Mouse (Mus musculus) retina, postnatal 7 days (tissue): ENCODE measurements around the gene Gm27029.
"Not testable (repeated sequence)": the region's sequence is repeated elsewhere in the genome, so short reads cannot be mapped to it uniquely, and the experiment has no call there.

Source experiments
- DNase-seq: peaks from one replicate; pipeline ENCODE4 v3.0.0-alpha.2; 2012; ENCODE audit warnings: low read depth, low spot score

Gene Gm27029

GRCm38 (mm10) chr11:101420148-101420547 is 4.4 kb downstream of the Gm27029 start:
- no peak for DNase-seq

- DNase-seq = no peak
Measured at GRCm38 (mm10) chr11:101419610-101420009, 5.0 kb downstream of the Gm27029 start.

- DNase-seq = no peak
Measured at GRCm38 (mm10) chr11:101418991-101419390, 5.6 kb downstream of the Gm27029 start.

GRCm38 (mm10) chr11:101417101-101417855 is 7.3 kb downstream of the Gm27029 start, which contains the start of gene Aarsd1:
TSS of gene Aarsd1 (minus strand) at chr11:101417615.
- DNase-seq = peak; percentile 74

GRCm38 (mm10) chr11:101416433-101417100 is 8.0 kb downstream of the Gm27029 start:
- no peak for DNase-seq

GRCm38 (mm10) chr11:101415306-101415705 is 9.3 kb downstream of the Gm27029 start:
- no peak for DNase-seq

GRCm38 (mm10) chr11:101395110-101395509 is 29.5 kb downstream of the Gm27029 start:
- peak; percentile 54 for DNase-seq

- DNase-seq = no peak
Measured at GRCm38 (mm10) chr11:101381817-101382216, 42.8 kb downstream of the Gm27029 start.

GRCm38 (mm10) chr11:101378926-101379325 is 45.7 kb downstream of the Gm27029 start:
- DNase-seq = no peak

GRCm38 (mm10) chr11:101378196-101378595 is 46.4 kb downstream of the Gm27029 start:
- DNase-seq = not testable (repeated sequence)

- DNase-seq = no peak
Measured at GRCm38 (mm10) chr11:101374421-101374938, 50.1 kb downstream of the Gm27029 start.

- DNase-seq = no peak
Measured at GRCm38 (mm10) chr11:101370141-101370540, 54.5 kb downstream of the Gm27029 start.

- DNase-seq = no peak
Measured at GRCm38 (mm10) chr11:101367326-101367935, 57.2 kb downstream of the Gm27029 start, which contains the start of gene G6pc. TSS of gene G6pc (plus strand) at chr11:101367561.

GRCm38 (mm10) chr11:101364531-101364931 is 60.1 kb downstream of the Gm27029 start:
- DNase-seq = no peak

- DNase-seq = no peak
Measured at GRCm38 (mm10) chr11:101360651-101361113, 63.9 kb downstream of the Gm27029 start.

- DNase-seq = no peak
Measured at GRCm38 (mm10) chr11:101359776-101360175, 64.8 kb downstream of the Gm27029 start.

GRCm38 (mm10) chr11:101357505-101358182 is 67.0 kb downstream of the Gm27029 start:
- no peak for DNase-seq
